Mouse (Mus musculus): ENCODE results near the gene Rpap2.

Gene Rpap2

DNA sequence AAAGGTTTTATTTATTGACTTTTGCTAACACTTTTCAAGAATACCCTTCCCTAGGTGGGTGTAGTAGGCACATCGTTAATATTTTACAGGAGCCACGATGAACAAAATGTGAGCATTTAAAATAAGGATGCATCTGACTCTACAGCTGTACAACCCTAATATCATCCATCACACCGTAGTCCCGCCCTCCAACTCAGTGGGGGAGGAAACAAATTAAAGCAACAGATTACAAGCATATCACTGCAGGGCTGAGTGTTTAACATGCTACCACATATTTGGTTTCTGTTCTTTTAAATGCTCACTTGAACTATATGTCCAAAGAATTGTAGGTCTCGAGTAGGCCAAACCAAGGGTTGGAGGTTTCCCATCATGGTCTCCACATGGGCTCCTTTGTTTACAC is 90.0 kb downstream of the Rpap2 start:
- no peak for DNase-seq (ENCODE audit: low spot score in 2 of 2)

DNA sequence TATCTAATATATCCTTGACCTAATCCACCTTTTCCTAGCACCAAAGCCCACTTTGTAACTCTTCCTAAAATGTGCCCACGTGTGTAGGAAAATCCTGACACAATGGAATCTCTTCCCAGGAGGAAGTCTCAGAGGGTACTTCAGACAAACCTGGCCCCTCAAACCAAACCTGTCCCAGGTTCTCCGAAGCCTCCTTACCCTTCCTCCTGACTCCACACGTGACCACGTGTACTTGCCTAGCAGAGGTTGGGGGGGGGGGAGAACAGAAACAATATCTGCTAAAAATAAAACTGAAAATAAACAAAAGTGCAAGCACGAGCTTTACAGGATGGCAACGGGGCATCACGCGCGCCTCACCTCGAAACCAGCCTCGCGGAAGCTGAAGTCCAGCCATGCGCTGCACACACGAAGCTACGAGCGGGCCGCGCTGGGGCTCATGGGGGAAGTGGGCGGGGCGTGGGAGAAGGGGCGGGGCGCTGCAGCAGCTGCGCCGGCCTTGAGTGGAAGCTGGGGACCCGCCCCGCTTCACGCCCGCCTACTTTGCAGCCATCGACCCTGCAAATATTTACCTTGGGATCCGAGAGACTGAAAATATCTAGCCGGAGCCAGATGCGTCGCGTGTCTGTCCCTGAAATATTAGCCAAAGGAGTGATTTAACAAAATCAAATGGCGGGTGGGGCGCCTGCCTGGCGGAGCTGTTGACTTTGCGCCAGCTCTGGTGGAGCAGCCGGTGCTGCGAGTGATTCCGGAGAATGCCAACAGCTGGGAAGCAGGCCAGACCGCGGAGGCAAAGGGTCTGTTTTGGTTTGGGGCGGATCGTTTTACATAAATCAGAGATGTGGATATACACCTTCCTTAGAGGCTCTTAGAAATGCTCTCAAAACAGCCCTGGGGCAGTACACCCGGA is 90.7 kb downstream of the Rpap2 start:
- peak; percentile 36 to 85 for DNase-seq (ENCODE audit: low spot score in 2 of 2)

DNA sequence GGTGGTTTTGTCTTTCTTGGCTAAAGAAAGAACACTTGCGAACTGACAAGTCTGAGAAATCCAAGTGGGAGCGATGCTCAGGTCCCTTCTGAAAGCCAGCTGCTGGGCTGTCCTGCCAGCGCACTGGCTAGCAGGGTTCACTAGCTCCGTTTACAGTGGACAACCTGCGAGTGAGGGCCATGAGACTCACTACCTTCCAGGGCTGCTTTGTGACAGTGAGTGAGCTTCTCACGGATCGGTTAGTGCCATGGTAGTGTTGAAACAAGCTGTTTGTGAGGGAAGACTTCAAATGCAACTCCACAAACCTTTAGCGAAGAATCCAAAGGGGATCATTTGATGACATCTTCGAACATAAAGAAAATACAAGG is 91.3 kb downstream of the Rpap2 start:
- DNase-seq (ENCODE audit: low spot score in 2 of 2): no peak

DNA sequence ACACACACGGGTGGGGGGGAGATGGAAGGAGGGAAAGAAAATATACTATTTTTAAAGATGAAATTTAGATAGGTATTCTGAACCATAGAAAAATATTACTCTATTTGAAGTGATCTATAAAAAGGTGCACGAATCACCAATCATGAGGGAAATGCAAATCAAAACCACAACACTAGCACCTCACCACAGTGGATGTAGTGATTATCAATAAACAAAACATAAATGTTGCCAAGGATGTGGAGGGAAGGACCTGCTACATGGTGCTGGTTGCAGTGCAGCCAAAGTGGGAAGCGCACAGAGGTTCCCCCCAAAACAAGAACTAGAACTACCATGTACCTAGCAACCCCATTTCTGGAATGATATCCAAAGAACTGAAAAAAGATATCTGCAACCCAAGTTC is 97.8 kb downstream of the Rpap2 start:
- no peak for DNase-seq (ENCODE audit: low spot score in 2 of 2)

DNA sequence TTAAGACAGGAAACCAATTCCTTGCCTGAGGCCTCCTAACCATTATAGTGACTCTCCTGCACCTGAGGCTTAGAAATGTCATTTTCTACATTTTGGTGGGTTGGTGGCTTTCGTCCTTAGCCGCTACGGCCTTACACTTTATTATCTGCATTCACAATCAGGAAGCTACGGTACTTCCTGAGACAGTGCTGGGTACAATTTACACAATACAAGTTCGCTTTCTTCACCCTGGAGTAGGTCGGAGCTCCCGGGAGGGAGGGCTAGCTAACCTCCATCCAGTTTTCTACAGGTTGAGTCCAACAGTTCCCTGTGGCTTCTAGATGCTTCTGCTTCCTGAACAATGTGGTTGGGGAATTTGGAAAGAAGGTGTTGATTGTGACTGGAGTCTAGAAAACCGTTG is 101.7 kb downstream of the Rpap2 start:
- DNase-seq (ENCODE audit: low spot score in 2 of 2): no peak

DNA sequence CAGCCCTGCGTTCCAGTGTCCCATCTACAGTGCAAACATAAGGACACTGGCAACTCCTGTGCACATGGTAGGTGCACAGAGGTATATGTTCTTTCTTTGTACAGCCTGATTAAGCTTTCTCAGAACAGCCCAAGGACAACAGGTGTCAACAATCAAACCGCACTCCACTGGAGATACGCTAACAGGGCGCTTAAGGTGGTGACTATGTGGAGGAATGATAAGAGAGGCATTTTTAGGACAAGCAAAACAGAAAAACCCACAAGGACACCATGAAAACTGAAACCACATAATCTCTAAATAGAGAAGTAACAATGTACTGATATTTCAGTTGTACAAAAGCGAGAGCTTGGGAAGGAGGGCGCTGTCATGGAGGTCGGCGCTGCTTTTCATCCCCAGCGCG is 103.7 kb downstream of the Rpap2 start:
- DNase-seq (ENCODE audit: low spot score in 2 of 2): no peak

DNA sequence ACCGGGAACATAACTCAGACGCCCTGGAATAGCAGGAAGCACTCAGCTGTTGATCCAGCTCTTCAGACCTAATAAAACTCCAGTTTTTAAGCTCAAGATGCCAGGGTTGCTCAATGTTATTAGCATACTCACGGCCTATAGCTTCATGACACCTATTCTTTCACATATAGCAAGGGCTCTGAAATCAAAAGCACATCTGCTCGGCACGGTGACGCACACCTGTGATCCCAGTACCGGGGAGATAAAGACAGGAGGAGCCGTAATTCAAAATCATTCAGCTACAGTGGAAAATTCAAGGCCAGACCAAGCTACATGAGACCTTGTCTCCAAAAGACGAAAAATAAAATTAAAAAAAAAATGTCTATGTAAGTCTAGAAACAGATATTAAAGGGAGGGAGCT is 104.5 kb downstream of the Rpap2 start:
- no peak for DNase-seq (ENCODE audit: low spot score in 2 of 2)

DNA sequence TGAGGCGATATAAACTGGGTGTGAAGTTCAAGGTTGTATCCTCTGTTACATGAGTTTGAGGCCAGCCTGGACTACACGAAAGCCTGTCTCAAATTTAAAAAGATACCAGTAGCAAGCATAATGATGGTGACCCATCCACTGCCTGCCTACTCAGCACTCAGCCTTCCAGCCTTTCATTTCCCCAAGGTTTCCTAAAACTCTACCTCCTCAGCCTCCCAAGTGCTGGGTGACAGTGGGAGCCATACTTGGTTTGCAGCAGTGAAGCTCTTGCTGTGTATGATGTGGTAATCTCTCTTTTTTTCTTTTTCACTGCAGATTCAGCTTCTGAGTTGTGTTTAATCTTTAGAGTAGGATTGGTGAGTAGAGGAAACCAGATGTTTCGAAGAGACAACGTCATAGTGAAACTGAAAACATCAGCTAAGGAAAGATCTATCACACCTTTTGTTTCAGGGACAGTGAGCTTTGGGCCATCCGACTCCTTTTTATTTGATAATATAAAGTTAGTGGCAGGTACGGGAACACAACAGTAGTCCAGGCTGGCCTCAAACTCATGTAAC is 106.1 kb downstream of the Rpap2 start:
- no peak for DNase-seq (ENCODE audit: low spot score in 2 of 2)

DNA sequence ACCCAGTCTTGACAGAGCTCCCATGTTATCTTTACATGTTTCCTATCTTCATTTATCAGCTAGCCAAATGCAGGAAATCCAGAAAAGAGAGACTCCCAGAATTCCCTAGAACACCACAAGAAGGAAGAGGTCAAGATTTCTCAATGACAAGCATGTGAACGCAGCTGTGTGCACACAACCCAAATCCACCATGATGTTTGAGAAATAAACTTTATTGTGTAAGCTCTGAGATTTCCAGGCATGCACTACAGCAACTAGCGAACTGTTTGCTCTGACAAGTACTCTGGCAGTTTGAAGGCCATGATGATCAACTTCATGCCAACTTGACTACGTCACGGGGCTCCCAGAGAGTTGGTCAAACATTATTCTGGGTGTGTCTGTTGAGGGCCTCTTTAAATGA is 108.6 kb downstream of the Rpap2 start:
- no peak for DNase-seq (ENCODE audit: low spot score in 2 of 2)

DNA sequence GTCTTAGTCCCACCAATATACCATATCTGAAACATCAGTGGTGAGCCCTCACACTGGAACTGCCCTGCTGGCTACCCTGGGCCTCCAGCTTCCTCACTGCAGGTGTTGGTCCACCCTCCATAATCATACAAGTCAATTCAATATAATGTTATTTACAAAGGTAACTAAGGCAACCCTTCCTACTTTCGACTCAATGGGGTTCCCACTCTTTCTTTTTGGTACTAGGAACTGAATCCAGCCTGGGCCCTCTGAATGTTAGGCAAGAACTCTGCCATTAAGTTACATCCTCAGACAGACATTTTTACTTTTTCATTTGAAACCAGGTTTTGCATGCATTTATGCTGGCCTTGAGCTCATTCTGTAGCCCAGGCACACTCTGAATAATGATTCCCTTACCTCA is 109.1 kb downstream of the Rpap2 start:
- no peak for DNase-seq (ENCODE audit: low spot score in 2 of 2)

DNA sequence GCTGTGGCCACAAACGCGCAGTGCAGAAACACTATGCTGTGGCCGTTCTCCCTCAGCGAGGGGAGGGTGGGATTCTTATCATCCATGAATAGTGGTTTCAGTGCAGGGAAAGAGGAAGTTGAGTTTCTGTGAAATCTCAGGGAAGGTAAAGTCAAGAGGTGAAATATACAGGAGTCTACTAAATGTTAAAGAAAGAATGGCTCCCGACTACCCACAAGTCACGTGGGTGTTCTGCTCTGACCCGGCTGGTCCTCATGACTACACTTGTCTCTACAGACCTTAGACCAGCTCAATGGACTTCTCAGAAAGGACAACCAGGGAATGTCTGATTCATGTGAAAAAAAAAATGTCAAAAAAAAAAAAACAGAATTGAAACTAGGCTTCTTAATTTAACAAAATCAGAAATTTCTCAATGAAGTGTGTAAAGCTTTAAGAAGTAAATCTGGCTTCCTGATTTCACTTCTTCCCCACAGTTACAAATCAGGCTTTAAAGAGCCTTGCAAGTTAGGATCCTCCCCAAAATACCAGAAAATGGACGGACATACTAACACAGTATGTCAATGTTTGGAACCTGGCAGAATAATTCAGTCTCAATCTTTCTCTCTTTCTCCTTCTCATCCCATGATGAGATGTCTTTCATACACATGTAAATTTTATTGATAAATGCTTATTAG is 111.1 kb downstream of the Rpap2 start:
- no peak for DNase-seq (ENCODE audit: low spot score in 2 of 2)
